Mouse (Mus musculus): ENCODE measurements around the gene Tmem69. TPM values are rescaled to one million over a fixed set of nuclear protein-coding genes. Genes with fewer than 3 reads are reported as not detected.
A peak's percentile ranks its signal among the peaks of the same experiment; 100 is the strongest.

The Tmem69 gene
- polyA plus RNA-seq, 2 experiments = 8.3 to 29.1 TPM

- peak overlapping the region; percentile 86 for H3K4me2 ChIP-seq (ENCODE audit: low read depth)
- DNase-seq (ENCODE audit: low read depth in 3 of 3, low spot score in 3 of 3) (no peak), ATAC-seq (ENCODE audit: insufficient read depth) (peak; percentile 17; the same call in 1 of the 2 replicates)
- no peaks in the 10 kb centered on the region for H3K36me3 ChIP-seq (replicated peaks; ENCODE audit: control insufficient read depth, insufficient read depth, low read depth)
- TF ChIP-seq EP300 (IDR thresholded peaks at IDR 0.05; ENCODE audit: low read depth) = no peak
- no peak for TF ChIP-seq CTCF (IDR thresholded peaks at IDR 0.05; ENCODE audit: low read depth)
- peak overlapping the region; percentile 69 to 83 for H3K4me3 ChIP-seq (ENCODE audit: insufficient read depth in 1 of 2, low read depth in 2 of 2, low read length in 2 of 2)
- no peaks in the 10 kb centered on the region for H3K27me3 ChIP-seq (ENCODE audit: control insufficient read depth, insufficient read depth, low read length)
- no peaks in the 10 kb centered on the region for H3K9me3 ChIP-seq (ENCODE audit: control insufficient read depth, low read length)
- H3K27ac ChIP-seq = peak overlapping the region; percentile 36
- H3K9ac ChIP-seq (replicated peaks) = peak overlapping the region; percentile 95
- H3K4me1 ChIP-seq (replicated peaks; ENCODE audit: control insufficient read depth in 2 of 2, insufficient read depth in 2 of 2, low read length in 1 of 2) = peaks cover 11 to 12% of the 10 kb centered on the region in 2 experiments
- WGBS (ENCODE audit: insufficient replicate concordance) = 23% methylated on average over 11 of the region's 11 CpGs
These were observed 48.8 kb downstream of the Tmem69 start for GRCm38 (mm10) chr4:116506886-116507424.

Other genes with a start within 250 kb of the Tmem69 start
- gene Mast2, start 91.8 kb downstream of the Tmem69 start, polyA plus RNA-seq (2012; rRNA removed) = 10.4 and 11.3 TPM in 2 replicates
- 7.3 and 9.2 TPM in 2 replicates for gene Mast2, start 91.8 kb downstream of the Tmem69 start, polyA plus RNA-seq (2014; fragmentation: Nextera tagmentation; extraction: Ambion mirVana)
- gene Ipp, start 48.4 kb downstream of the Tmem69 start, polyA plus RNA-seq (2012; rRNA removed) = 3.8 and 6.0 TPM in 2 replicates
- 3.2 and 3.8 TPM in 2 replicates for gene Ipp, start 48.4 kb downstream of the Tmem69 start, polyA plus RNA-seq (2014; fragmentation: Nextera tagmentation; extraction: Ambion mirVana)
- 12.7 and 17.3 TPM in 2 replicates for gene Gpbp1l1, start 1.7 kb upstream of the Tmem69 start, polyA plus RNA-seq (2012; rRNA removed)
- gene Gpbp1l1, start 1.7 kb upstream of the Tmem69 start, polyA plus RNA-seq (2014; fragmentation: Nextera tagmentation; extraction: Ambion mirVana) = 17.0 and 18.4 TPM in 2 replicates
- gene Ccdc17, start 40.7 kb upstream of the Tmem69 start, polyA plus RNA-seq (2012; rRNA removed) = 1.9 and 2.1 TPM in 2 replicates
- gene Ccdc17, start 40.7 kb upstream of the Tmem69 start, polyA plus RNA-seq (2014; fragmentation: Nextera tagmentation; extraction: Ambion mirVana) = 1.9 and 2.0 TPM in 2 replicates
- gene Nasp, start 72.0 kb upstream of the Tmem69 start, polyA plus RNA-seq (2012; rRNA removed) = 19.2 and 38.1 TPM in 2 replicates
- gene Nasp, start 72.0 kb upstream of the Tmem69 start, polyA plus RNA-seq (2014; fragmentation: Nextera tagmentation; extraction: Ambion mirVana) = 61.5 and 66.6 TPM in 2 replicates
- 176 and 194 TPM in 2 replicates for gene Akr1a1, start 95.7 kb upstream of the Tmem69 start, polyA plus RNA-seq (2012; rRNA removed)
- gene Akr1a1, start 95.7 kb upstream of the Tmem69 start, polyA plus RNA-seq (2014; fragmentation: Nextera tagmentation; extraction: Ambion mirVana) = 275 and 295 TPM in 2 replicates
- gene Prdx1, start 129.6 kb upstream of the Tmem69 start, polyA plus RNA-seq (2012; rRNA removed) = 127 and 234 TPM in 2 replicates
- gene Prdx1, start 129.6 kb upstream of the Tmem69 start, polyA plus RNA-seq (2014; fragmentation: Nextera tagmentation; extraction: Ambion mirVana) = 862 and 916 TPM in 2 replicates
- gene Mmachc, start 152.5 kb upstream of the Tmem69 start, polyA plus RNA-seq (2012; rRNA removed) = 7.0 and 8.5 TPM in 2 replicates
- gene Mmachc, start 152.5 kb upstream of the Tmem69 start, polyA plus RNA-seq (2014; fragmentation: Nextera tagmentation; extraction: Ambion mirVana) = 4.1 and 5.9 TPM in 2 replicates
- gene Ccdc163, start 152.6 kb upstream of the Tmem69 start, polyA plus RNA-seq (2012; rRNA removed) = 12.6 and 16.0 TPM in 2 replicates
- gene Ccdc163, start 152.6 kb upstream of the Tmem69 start, polyA plus RNA-seq (2014; fragmentation: Nextera tagmentation; extraction: Ambion mirVana) = 9.1 and 12.7 TPM in 2 replicates
- 1.3 and 1.6 TPM in 2 replicates for gene Tesk2, start 165.0 kb upstream of the Tmem69 start, polyA plus RNA-seq (2012; rRNA removed)
- gene Tesk2, start 165.0 kb upstream of the Tmem69 start, polyA plus RNA-seq (2014; fragmentation: Nextera tagmentation; extraction: Ambion mirVana) = 3.2 and 3.4 TPM in 2 replicates

Data from liver, embryonic 14.5 days (tissue).